Mouse (Mus musculus) embryo, embryonic 10.5 days (tissue): ENCODE measurements around the gene Rgcc.

Source experiments
- DNase-seq: peaks from one replicate; pipeline ENCODE4 v3.0.0-alpha.2; 2015; ENCODE audit warnings: low spot score

Rgcc gene

GRCm38 (mm10) chr14:79301466-79301875 is at the start of gene Rgcc:
TSS of gene Rgcc (minus strand) at chr14:79301645.
- DNase-seq: peak; percentile 95

GRCm38 (mm10) chr14:79346384-79346783 is 44.9 kb upstream of the Rgcc start:
- DNase-seq: no peak

GRCm38 (mm10) chr14:79335613-79336012 is 34.2 kb upstream of the Rgcc start:
- no peak for DNase-seq

DNA sequence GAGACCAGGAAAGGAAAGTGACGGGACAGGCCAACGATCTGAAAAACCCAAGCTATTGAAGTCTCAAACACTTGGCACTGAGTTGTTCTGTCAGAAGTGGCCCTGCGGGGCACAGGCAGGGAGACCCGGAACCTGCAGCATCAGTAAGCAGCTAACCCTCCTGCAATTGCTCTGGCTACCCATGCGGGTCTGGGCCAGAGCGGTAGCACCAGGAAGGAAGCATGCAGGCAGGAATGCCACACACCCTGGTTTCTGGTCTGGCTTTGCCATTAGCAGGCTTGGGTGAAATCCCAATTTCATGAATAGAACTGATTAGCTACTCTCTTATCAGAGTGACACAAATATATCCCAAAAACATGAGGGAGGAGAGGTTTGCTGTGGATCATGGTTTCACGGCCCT is 30.5 kb upstream of the Rgcc start:
- DNase-seq: no peak

GRCm38 (mm10) chr14:79330944-79331561 is 29.6 kb upstream of the Rgcc start:
- no peak for DNase-seq

GRCm38 (mm10) chr14:79327033-79327432 is 25.6 kb upstream of the Rgcc start:
- peak; percentile 67 for DNase-seq

DNA sequence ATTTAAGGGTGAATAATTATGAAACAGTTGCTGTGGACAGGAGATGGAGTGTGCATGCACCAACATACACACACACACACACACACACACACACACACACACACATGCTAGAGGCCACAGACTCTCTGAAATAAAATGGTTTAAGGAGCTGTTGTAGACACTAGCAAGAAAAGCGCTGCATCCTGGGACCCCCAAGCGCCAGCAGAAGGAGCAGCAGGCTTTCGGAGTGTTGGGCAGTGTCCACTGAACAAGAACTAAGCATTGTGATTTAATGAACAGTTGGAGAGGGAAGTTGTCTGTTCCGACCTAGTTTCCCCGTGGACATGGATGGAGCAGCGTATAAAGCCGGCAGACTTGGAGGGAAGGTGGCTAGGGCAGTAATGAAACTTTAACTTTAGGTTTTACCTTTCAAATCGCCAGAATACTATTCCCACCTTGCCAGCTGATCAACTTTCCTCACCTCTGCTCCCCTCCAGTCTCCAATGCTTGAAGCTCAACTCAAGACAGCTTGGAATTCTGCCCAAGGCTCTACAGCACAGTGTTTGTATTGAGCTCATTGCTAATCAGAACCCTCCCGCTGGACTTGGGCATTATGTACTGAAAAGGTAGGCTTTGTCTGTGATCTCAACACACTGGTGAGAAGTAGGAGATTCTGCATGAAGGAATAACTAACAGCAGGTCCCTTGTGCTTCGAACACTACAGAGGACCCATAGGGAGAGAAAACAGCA is 22.8 kb upstream of the Rgcc start:
- DNase-seq: no peak

DNA sequence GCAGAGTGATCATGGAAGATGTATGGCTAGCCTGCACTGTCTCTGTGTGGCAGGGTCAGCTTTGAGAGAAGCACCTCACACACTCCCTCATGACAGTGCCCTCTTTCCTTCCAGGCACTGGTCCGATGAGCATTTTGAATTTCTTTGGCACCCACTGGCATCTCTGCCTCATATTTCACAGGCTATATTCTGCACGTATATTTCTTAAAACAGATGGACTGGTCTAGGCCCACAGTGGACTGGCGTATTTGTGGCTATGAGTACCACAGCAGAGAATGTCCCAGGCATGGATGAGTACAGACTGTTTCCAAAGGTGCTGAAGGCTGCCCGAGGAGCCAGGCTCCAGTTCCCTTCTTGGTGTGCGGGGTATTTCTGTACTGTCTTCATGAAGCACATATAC is 20.4 kb upstream of the Rgcc start:
- no peak for DNase-seq

- DNase-seq: peak; percentile 77
Measured at GRCm38 (mm10) chr14:79321152-79321551, 19.7 kb upstream of the Rgcc start.

- no peak for DNase-seq
Measured at GRCm38 (mm10) chr14:79317602-79318001, 16.2 kb upstream of the Rgcc start.

- peak; percentile 53 for DNase-seq
Measured at GRCm38 (mm10) chr14:79315877-79316276, 14.4 kb upstream of the Rgcc start.

- DNase-seq: no peak
Measured at GRCm38 (mm10) chr14:79314245-79315010, 13.0 kb upstream of the Rgcc start.

GRCm38 (mm10) chr14:79313439-79314175 is 12.2 kb upstream of the Rgcc start:
- DNase-seq: no peak

- DNase-seq: no peak
Measured at GRCm38 (mm10) chr14:79312719-79313118, 11.3 kb upstream of the Rgcc start.

- no peak for DNase-seq
Measured at GRCm38 (mm10) chr14:79311918-79312454, 10.5 kb upstream of the Rgcc start.

DNA sequence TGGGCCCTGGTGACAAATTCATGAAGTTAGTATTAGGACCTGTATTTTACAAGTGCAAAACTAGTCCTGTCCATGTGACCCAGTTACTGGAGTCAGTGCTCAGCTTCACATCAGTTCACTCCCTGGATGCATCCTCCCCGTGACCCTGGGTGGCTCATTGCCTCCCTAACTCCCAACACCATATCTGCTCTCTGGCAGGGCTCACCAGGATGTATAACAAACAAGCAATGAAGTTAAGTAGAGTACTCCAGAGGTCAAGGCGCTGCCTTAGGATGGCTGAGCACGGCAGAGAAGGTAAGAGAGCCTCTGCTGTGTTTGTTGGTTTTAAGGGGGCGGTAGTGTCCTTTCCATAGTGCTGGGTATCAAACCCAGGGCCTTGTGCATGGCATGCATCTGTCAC is 7.7 kb upstream of the Rgcc start:
- no peak for DNase-seq

DNA sequence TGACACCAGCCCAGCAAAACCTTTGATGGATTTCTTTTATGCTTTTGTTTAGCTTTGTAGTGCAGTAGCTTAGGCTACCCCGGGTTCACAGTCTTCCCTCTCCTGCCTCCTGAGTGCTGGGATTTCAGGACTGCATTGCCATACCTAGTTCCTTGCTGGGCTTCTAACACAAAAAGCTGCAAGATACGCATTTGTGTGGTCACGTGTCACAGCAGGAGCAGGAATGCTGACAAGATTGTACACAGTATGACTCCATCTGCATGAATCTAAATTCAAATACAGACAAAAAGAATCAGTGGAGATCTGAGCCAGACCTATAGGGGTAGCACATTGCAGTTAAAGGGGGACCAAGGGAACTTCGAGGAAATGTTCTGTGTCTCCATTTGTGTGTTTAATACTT is 6.9 kb upstream of the Rgcc start:
- DNase-seq: no peak

DNA sequence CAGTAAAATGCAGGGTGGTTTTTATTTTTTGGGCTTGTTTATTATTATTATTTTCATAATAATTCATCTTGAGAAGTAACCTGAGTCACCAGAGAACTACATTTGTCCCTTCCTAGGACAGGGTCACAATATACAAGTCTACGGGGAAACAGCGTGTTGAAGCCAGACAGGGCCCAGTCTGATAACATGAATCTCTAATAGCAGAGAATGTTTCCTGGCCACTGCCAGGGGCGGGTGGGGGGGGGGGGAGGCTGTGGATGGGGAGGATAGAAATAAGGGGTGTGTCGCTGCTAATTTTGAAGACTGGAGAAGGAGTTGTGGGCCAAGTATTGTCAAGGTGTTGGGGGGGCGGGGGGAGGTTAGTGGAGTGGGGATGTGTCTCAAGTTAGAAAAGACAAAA is 6.5 kb upstream of the Rgcc start:
- DNase-seq: no peak

DNA sequence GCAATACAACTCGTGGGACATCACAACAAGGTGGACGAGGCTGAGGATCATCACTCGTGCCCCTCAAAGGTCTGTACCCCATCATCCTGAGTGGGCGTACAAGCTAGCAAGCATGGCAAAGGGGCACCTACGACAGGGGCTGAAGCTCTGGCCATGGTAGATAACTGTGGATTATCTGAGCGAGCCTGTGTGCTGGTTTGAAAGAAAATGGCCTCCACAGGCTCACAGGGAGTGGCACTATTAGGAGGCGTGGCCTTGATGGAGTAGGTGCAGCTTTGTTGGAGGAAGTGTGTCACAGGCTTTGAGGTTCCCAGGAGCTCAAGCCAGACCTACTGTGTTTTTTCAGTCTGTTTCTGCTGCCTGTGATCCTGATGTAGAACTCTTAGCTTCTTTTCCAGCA is 5.7 kb upstream of the Rgcc start:
- no peak for DNase-seq

GRCm38 (mm10) chr14:79304873-79305464 is 3.5 kb upstream of the Rgcc start:
- DNase-seq: no peak

DNA sequence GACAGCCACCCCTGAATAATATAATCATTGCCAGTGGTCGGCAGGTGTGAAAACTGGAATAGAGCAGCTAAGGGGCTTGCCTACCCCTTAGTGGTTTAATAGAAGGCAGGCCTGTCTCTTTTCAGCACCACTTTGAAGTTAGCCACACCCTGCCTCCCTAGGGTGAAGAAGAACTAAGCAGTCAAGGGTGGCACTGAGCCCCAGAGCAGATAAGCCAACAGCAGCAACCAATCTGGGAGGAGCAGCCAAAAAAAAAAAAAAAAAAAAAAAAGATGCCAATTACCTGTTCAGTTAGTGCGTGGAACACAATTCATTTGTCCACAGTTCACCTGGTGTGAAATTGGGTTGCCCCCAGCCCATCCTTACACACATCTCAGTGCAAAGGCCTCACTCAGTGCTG is 1.7 kb upstream of the Rgcc start:
- DNase-seq: no peak
